Mouse (Mus musculus): ENCODE results near the gene Zfp598.

Zfp598 gene

GRCm38 (mm10) chr17:24723122-24723880, 53.8 kb downstream of the Zfp598 start:
- peak; percentile 6 for DNase-seq

GRCm38 (mm10) chr17:24723881-24724180, 54.3 kb downstream of the Zfp598 start:
- no peak for DNase-seq

GRCm38 (mm10) chr17:24724184-24724583, 54.7 kb downstream of the Zfp598 start, which contains the start of gene Ndufb10:
Ndufb10 (minus strand) TSS chr17:24724478.
- peak; percentile 99 for DNase-seq

GRCm38 (mm10) chr17:24725637-24726390, 56.3 kb downstream of the Zfp598 start:
- no peak for DNase-seq

GRCm38 (mm10) chr17:24727618-24728017, 58.1 kb downstream of the Zfp598 start, which contains the start of gene Rpl3l:
Rpl3l (plus strand) TSS chr17:24727820.
- peak; percentile 5 for DNase-seq

- DNase-seq = peak; percentile 9
Observed at GRCm38 (mm10) chr17:24728184-24728583, 58.7 kb downstream of the Zfp598 start.

GRCm38 (mm10) chr17:24729067-24729466, 59.6 kb downstream of the Zfp598 start:
- DNase-seq = peak; percentile 39

- peak; percentile 6 for DNase-seq
Observed at GRCm38 (mm10) chr17:24730787-24731186, 61.3 kb downstream of the Zfp598 start.
